Mouse (Mus musculus) lung, postnatal 36 days (tissue): ENCODE data around the gene Gm21885.
A peak's percentile ranks its signal among the peaks of the same experiment; 100 is the strongest.

Experiments used
- DNase-seq: peaks from one replicate; pipeline ENCODE4 v3.0.0; 2022; ENCODE audit warnings: mixed read lengths

Gm21885 gene

DNA sequence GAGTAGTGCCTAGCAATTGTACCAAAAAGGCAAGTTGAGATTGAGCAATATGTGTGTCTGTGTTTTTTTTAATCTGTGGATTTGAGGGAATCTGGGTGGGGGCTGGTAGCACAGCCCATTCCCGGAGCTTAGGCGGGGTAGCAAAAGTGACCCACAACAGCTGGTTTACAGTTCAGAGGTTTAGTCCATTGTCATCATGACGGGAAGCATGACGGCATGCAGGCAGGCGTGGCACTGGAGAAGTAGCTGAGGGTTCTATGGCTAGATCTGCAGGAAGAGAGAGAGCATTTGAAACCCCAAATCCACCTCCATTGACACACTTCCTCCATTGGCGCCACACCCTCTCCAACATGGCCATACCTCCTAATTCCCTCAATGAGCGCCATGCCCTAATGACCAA lies 11.8 kb upstream of the Gm21885 start:
- DNase-seq, result no peak

DNA sequence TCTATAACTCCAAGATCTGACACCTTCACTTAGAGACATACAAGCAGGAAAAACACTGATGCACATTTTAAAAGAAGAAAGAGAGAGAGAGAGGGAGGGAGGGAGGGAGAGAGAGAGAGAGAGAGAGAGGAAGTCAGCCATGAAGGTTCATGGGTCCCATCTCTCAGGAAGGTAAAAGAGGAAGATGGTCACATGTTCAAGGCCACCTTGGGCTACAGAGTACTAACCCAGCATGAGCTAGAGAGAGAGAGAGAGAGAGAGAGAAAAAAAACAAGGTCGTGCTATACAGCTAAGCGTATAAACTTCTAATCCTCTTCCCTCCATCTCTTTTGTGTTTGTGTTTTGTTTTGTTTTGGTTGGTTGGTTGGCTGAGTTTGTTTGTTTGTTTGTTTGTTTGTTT lies 10.7 kb upstream of the Gm21885 start:
- no peak for DNase-seq

DNA sequence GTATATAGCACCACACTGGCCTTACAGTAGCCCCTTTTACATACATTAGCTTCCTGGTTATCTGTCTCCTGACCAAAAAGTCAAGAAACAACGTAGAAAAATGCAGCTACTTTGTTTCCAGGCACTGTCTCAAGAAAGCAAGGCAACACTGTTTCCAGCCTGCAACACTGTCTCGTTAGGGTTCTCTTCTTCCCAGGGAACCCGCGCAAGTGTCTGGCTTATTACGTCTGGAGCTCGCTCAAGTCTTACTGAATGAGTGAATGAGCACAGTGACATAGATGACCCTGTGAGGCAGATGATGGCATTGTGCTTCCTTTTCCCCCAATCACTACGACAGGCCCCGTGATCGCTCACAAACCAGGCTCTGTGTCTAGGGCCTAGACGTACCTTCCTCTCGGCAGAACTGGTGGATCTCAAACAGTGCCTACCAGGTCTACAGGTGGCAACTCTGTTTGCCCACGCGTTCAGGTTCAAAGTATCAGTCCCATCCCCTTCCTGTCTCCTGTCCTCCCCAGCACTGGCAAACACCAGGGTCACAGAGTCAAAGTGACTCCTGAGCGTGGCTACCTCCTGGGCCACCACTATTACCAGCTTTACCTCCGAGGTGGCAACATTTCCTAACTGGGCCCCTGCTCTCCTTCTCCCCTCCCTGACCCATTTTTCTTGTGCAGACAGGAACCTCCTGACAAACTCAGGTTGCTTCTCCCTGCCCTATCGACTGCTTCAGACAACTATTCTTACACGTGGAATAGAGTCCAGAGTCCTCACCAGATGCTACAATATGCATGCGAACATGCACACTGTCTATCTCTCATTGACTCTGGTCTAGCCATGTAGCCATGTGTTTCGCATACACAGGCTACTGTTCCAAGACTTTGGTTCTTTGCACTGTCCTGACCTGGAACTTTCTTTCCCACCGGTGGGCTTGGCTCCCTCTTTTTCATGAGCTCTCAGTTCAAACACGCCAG lies 8.4 kb upstream of the Gm21885 start:
- DNase-seq, result no peak

DNA sequence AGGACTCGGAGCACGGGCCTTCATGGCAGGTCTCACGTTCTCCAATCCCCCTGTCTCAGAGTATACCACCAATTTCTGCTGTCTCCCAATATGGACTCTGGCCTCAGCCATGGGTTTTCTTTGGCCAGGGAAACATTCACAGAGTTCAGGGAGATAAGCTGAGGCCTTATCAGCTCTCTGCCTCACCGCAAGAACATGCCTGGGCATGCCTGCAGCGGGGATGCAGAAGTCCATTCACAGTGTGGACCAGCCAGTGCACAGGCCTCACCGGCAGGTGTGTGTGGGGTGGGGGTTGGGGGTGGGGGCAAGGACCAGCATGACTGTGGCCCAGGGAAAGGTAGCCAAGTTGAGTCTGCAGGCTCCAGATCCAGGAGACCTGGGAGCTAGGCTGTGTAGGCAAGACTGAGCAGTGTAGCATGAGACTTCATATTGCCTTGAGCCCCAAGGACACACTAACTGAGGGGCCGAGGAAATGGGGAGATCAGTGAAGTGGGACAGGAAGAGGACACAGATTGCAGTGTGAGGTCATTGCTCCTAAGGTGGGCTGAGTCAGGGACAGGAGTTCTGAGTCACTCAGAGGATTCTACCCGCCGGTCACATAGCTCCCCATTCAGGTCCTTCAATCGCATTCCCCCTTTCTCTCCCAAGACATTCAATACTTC lies 7.3 kb upstream of the Gm21885 start:
- no peak for DNase-seq

- no peak for DNase-seq
These were observed 6.4 kb upstream of the Gm21885 start for GRCm38 (mm10) chr11:94275226-94275625.

DNA sequence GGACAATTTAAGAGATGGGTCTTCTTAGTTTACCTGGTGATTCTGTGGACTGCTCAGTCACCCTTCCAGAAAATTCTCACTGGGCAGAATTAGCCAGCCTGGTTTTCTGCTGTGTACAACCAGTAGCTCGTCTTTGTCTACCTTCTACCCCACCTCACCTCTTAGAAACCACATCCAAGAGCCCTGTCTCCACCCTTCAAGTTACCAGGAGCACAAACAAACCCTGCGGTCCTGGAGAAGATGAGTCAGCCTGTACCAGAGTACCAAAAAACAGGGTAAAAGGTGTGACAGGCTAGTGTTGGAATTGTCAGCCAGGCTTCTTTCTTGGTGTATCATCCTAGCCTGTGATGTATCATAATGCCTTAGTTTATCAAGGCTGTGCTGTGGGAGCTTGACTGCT lies 6.0 kb upstream of the Gm21885 start:
- DNase-seq, result no peak

GRCm38 (mm10) chr11:94276869-94277337 lies 4.8 kb upstream of the Gm21885 start:
- DNase-seq, result peak; percentile 91

GRCm38 (mm10) chr11:94282291-94282690 lies 618 bp downstream of the Gm21885 start:
- DNase-seq, result no peak

- DNase-seq, result no peak
These were observed 1.9 kb downstream of the Gm21885 start for GRCm38 (mm10) chr11:94283536-94284099.

GRCm38 (mm10) chr11:94285886-94286574 lies 4.4 kb downstream of the Gm21885 start:
- peak; percentile 86 for DNase-seq

- DNase-seq, result no peak
These were observed 5.4 kb downstream of the Gm21885 start for GRCm38 (mm10) chr11:94287105-94287504.

DNA sequence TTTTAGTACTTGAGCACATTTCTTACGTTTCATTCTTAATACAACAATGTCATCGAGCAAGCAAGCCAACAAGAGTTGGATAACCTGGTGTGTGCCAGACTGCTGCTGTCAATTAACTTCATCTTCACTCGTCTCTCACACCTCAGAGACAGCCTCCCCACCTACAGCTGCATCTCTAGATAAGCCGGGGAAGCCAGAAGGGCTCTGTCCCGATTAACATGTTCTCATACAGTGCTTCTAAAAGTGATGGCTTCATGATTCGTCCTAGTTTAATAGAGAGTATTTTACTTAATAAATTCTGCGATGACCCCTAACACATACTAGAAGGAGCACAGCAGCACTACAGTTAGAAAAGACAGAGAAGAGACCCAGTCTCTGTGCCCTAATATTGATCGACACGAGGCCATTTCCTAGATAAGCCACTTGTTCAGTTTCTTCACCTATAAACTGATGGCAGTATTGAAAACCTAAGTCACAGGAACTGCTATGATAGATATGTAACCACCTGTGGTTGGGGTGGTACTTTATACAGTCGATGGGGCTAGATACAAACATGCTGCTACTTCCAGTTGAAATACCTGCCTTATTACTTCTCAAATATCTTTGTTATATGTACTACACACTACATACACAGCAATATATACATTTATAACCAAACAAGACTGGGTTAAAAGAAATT lies 8.5 kb downstream of the Gm21885 start:
- no peak for DNase-seq

DNA sequence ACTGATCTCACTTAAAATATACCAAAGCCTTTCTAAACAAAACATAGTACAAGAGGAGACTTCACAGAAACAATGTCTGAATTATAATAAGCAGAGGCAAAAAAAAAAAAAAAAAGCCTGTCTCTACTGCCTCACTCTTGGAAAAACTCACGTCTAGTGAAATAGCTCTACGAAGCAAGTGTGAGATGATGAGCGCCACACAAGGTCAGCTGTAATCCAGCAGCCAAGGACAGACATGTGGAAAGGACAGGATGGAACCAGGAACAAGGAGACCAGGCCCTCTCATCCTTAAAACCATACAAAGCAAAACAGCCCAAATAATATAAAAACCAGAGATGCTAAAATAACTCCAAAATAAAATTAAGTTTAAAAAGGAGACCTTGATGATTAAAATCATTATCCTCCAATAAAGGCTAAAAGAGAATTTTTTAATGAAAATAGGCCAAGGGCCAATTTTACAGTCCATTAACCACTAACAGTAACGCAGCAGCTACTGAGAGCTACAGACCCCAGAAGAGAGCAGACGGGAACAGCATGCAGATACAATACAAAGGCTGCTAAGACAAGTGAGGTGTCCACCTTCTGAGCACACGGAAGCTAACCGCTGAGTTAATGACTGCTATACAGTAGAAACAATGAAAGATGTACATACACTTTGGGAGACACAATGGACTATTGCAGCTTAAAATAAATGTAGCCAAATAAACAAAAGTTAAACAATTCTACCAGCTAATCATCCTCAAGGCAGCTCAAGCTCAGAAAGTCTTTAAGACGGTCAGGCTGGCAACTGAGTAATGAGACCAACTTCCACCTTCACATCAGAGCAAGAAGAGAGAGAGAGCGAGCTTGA lies 13.5 kb downstream of the Gm21885 start:
- no peak for DNase-seq

DNA sequence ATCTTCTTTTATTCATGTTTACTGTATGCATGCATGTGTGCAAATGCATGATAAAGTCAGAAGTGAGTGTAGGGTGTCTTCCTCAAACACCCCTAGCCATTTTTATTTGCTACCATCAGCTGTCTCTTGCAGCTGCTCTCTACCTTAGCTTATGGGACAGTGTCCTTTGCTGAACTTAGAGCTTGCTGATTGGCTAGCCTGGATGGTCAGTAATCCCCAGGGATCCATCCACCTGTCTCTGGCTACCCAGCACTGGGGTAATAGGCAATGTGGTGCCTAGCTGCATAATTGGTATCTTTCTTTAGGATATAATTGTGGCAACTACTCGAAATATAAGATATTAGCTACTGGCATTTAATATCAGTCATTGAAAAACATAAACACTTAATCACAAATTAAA lies 31.1 kb downstream of the Gm21885 start:
- no peak for DNase-seq

DNA sequence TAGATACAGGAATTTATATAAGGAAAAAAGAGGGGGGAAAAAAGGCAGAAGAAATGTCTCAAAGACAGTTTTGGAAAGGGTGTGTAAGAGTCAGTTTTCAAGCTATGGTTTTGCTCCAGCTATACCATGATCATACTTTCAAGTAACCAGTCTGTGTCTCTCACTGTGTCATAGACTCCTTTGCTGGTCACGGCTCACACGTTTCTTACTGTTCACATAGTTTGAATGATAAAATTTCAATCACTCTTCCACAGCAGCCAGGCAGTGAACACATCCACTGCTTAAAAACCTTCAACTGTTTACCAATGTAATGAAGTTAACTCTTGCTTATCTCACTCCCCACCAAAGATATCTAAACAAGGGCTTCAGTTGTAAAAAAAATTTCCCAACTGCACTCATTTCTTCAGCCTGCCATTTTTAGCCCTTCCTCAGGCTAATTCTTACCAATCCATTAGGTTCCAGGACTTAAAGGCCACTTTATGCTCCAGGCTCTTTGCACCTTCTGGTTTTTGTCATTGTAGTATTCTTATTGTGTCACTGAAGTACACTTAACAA lies 32.5 kb downstream of the Gm21885 start:
- DNase-seq, result no peak

DNA sequence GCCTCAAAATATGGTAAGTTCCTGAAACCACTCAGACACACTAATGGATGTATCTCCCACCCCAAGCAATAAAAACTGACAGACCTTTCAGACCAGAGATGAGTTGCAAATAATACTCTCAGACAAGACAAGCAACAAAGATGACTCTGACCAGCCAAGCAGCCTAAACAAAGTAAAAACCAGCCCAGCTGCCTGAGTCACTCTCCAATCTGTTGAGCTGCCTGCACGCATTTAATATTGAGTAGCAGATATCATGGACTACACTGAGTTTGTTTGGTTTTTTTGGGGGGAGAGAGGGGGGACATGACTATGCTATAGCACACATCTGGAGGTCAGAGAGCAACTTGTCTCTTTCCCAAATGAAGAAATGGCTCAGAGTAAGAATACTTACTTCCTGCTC lies 33.6 kb downstream of the Gm21885 start:
- DNase-seq, result no peak

- no peak for DNase-seq
These were observed 34.9 kb downstream of the Gm21885 start for GRCm38 (mm10) chr11:94316528-94316927.

- DNase-seq, result no peak
These were observed 35.3 kb downstream of the Gm21885 start for GRCm38 (mm10) chr11:94317014-94317413.

- no peak for DNase-seq
These were observed 35.8 kb downstream of the Gm21885 start for GRCm38 (mm10) chr11:94317515-94317914.

DNA sequence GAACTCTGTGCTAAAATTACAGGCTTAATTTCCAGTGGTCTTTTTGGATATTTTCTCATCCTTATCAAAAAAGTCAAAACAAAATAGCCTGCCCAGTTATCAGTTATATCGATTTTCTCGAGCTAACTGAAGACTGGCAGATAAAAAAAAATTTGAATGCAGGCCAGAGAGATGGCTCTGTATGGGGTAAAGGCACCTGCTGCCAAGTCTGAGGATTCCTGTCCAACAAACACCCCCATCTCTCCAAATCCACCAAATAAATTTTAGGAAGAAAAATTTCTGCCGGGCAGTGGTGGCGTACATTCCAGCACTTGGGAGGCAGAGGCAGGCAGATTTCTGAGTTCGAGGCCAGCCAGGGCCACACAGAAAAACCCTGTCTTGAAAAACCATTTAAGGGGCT lies 36.4 kb downstream of the Gm21885 start:
- DNase-seq, result no peak
